Mouse (Mus musculus) urinary bladder, postnatal 14 days (tissue): ENCODE measurements around the gene Olfr393.

Experiments
- DNase-seq: peaks from one replicate; pipeline ENCODE4 v3.0.0; 2021; ENCODE audit warnings: low spot score

Gene Olfr393

GRCm38 (mm10) chr11:73851354-73851753, at the start of gene Olfr393:
Gene Olfr393, minus strand, starts transcription at chr11:73851454.
- DNase-seq = no peak

- DNase-seq = no peak
Measured at GRCm38 (mm10) chr11:73890671-73891070, 39.4 kb upstream of the Olfr393 start, which contains the start of gene Olfr394. Gene Olfr394, minus strand, starts transcription at chr11:73890771.

GRCm38 (mm10) chr11:73816949-73817348, 34.3 kb downstream of the Olfr393 start, which contains the start of gene Olfr392:
Gene Olfr392, minus strand, starts transcription at chr11:73817049.
- DNase-seq = no peak

- no peak for DNase-seq
Measured at GRCm38 (mm10) chr11:73802952-73803351, 48.3 kb downstream of the Olfr393 start, which contains the start of gene Olfr391-ps. Gene Olfr391-ps, minus strand, starts transcription at chr11:73803052.
